Mouse (Mus musculus): ENCODE data around the gene Itga11. TPM values are rescaled to one million over a fixed set of nuclear protein-coding genes. Genes with fewer than 3 reads are reported as not detected.
"Not testable (repeated sequence)": the region's sequence is repeated elsewhere in the genome, so short reads cannot be mapped to it uniquely, and the experiment has no call there.

Gene Itga11
- total RNA-seq, 2 experiments from 2014 or later: not detected

- ATAC-seq (replicated peaks; ENCODE audit: low FRiP score, low TSS enrichment, poor library complexity, severe bottlenecking): no peak
Observed at GRCm38 (mm10) chr9:62749666-62750065, 72.0 kb downstream of the Itga11 start.

- no peak for ATAC-seq (replicated peaks; ENCODE audit: low FRiP score, low TSS enrichment, poor library complexity, severe bottlenecking)
Observed at GRCm38 (mm10) chr9:62750381-62750780, 72.8 kb downstream of the Itga11 start.

GRCm38 (mm10) chr9:62758288-62758687, 80.7 kb downstream of the Itga11 start:
- ATAC-seq (replicated peaks; ENCODE audit: low FRiP score, low TSS enrichment, poor library complexity, severe bottlenecking): no peak

- no peak for ATAC-seq (replicated peaks; ENCODE audit: low FRiP score, low TSS enrichment, poor library complexity, severe bottlenecking)
Observed at GRCm38 (mm10) chr9:62759601-62760000, 82.0 kb downstream of the Itga11 start.

- no peak for ATAC-seq (replicated peaks; ENCODE audit: low FRiP score, low TSS enrichment, poor library complexity, severe bottlenecking)
Observed at GRCm38 (mm10) chr9:62763478-62763877, 85.9 kb downstream of the Itga11 start.

GRCm38 (mm10) chr9:62765346-62765745, 87.7 kb downstream of the Itga11 start:
- no peak for ATAC-seq (replicated peaks; ENCODE audit: low FRiP score, low TSS enrichment, poor library complexity, severe bottlenecking)

- ATAC-seq (replicated peaks; ENCODE audit: low FRiP score, low TSS enrichment, poor library complexity, severe bottlenecking): no peak
Observed at GRCm38 (mm10) chr9:62767464-62767863, 89.8 kb downstream of the Itga11 start.

- no peak for ATAC-seq (replicated peaks; ENCODE audit: low FRiP score, low TSS enrichment, poor library complexity, severe bottlenecking)
Observed at GRCm38 (mm10) chr9:62768361-62768760, 90.7 kb downstream of the Itga11 start.

- ATAC-seq (replicated peaks; ENCODE audit: low FRiP score, low TSS enrichment, poor library complexity, severe bottlenecking): no peak
Observed at GRCm38 (mm10) chr9:62772746-62773145, 95.1 kb downstream of the Itga11 start.

GRCm38 (mm10) chr9:62775464-62775863, 97.8 kb downstream of the Itga11 start:
- no peak for ATAC-seq (replicated peaks; ENCODE audit: low FRiP score, low TSS enrichment, poor library complexity, severe bottlenecking)

GRCm38 (mm10) chr9:62777461-62777860, 99.8 kb downstream of the Itga11 start:
- peak; percentile 76 for ATAC-seq (replicated peaks; ENCODE audit: low FRiP score, low TSS enrichment, poor library complexity, severe bottlenecking)

GRCm38 (mm10) chr9:62778721-62779120, 101.1 kb downstream of the Itga11 start:
- ATAC-seq (replicated peaks; ENCODE audit: low FRiP score, low TSS enrichment, poor library complexity, severe bottlenecking): no peak

GRCm38 (mm10) chr9:62781965-62782364, 104.3 kb downstream of the Itga11 start:
- no peak for ATAC-seq (replicated peaks; ENCODE audit: low FRiP score, low TSS enrichment, poor library complexity, severe bottlenecking)

- peak; percentile 48 for ATAC-seq (replicated peaks; ENCODE audit: low FRiP score, low TSS enrichment, poor library complexity, severe bottlenecking)
Observed at GRCm38 (mm10) chr9:62782976-62783781, 105.6 kb downstream of the Itga11 start.

GRCm38 (mm10) chr9:62784233-62784632, 106.6 kb downstream of the Itga11 start:
- no peak for ATAC-seq (replicated peaks; ENCODE audit: low FRiP score, low TSS enrichment, poor library complexity, severe bottlenecking)

GRCm38 (mm10) chr9:62786721-62787120, 109.1 kb downstream of the Itga11 start:
- no peak for ATAC-seq (replicated peaks; ENCODE audit: low FRiP score, low TSS enrichment, poor library complexity, severe bottlenecking)

- ATAC-seq (replicated peaks; ENCODE audit: low FRiP score, low TSS enrichment, poor library complexity, severe bottlenecking): no peak
Observed at GRCm38 (mm10) chr9:62789856-62790255, 112.2 kb downstream of the Itga11 start.

- ATAC-seq (replicated peaks; ENCODE audit: low FRiP score, low TSS enrichment, poor library complexity, severe bottlenecking): not testable (repeated sequence)
Observed at GRCm38 (mm10) chr9:62799218-62799617, 121.6 kb downstream of the Itga11 start.

GRCm38 (mm10) chr9:62810095-62810494, 132.5 kb downstream of the Itga11 start:
- no peak for ATAC-seq (replicated peaks; ENCODE audit: low FRiP score, low TSS enrichment, poor library complexity, severe bottlenecking)

- ATAC-seq (replicated peaks; ENCODE audit: low FRiP score, low TSS enrichment, poor library complexity, severe bottlenecking): peak; percentile 72
Observed at GRCm38 (mm10) chr9:62810543-62811515, 133.2 kb downstream of the Itga11 start.

Data from megakaryocyte-erythroid progenitor cell, adult 5-6 weeks (primary cell).